Mouse (Mus musculus) layer of hippocampus, postnatal 36 days (tissue): ENCODE results near the gene Cadm1. TPM values are rescaled to one million over a fixed set of nuclear protein-coding genes. Genes with fewer than 3 reads are reported as not detected.

Experiments
- DNase-seq, 2 experiments: peaks; one replicate each; pipeline ENCODE4 v3.0.0; 2022
- total RNA-seq, 2 experiments: library from RNA; stranded (reverse); gene quantifications; 2 replicates each; pipeline ENCODE4 v1.2.3; 2021

Gene Cadm1
- 100 to 1,000 TPM; 232 to 234 TPM for total RNA-seq

DNA sequence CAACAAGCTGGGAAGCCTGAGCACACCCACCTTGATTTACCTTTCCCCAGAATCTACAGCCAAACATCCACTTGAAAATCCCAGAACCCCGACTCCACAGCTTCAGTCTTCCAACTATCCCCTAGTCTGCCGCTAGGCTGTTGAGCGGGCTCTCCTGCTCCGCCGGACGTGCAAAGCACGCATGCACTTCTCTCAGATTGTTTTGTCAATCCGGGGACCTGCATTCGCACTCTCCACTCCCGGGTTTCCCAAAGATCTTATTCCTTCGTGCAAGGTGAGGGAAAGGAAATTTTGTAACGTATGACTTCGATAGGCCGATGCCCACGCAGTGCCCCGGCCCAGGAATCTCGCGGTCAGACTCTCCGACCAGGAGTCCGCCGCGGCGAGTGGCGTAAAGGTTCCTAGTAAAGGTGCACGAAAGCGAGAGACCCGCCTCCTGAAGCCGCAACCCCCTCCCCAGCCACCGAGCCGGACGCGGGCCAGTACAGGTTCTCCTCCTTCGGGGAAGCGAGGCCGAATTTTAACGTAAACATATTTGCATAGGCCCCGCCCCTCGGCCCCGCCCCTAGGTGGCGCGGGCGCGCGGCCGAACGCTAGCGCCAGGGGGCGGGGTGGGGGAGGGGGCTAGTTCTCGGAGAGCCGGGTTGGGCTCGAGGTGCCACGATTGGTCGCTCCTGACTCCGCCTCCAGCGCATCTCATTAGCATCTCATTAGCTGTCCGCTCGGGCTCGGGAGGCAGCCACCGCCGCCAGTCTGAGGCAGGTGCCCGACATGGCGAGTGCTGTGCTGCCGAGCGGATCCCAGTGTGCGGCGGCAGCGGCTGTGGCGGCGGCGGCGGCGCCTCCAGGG, at the start of gene Cadm1:
Cadm1 (plus strand) TSS at position 572 of the 849 bp plus-strand sequence.
- DNase-seq, result peak; percentile 95 to 96

GRCm38 (mm10) chr9:47484506-47484905, 45.5 kb upstream of the Cadm1 start:
- no peak for DNase-seq

- DNase-seq, result no peak
Observed at GRCm38 (mm10) chr9:47485186-47485585, 44.8 kb upstream of the Cadm1 start.

DNA sequence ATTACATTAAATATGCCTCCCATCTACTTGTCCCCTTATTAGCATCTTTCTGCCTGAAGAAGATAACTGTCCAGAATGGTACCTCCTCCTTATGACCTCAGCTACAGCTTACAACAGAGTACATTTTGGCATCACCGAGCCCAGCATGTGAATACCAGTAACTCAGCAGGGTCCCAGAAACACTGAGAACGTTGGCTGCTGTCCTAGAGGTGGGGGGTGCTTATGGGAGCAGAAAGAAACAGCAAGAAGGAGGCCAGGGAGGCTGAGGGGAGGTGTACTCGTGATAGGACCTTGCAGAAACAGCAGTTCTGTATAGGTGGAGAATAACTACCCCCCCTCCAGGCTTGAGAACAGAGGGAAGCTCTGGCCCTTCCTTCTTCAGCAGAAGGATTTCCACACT, 30.2 kb upstream of the Cadm1 start:
- DNase-seq, result no peak

- DNase-seq, result no peak
Observed at GRCm38 (mm10) chr9:47505956-47506355, 24.0 kb upstream of the Cadm1 start.

DNA sequence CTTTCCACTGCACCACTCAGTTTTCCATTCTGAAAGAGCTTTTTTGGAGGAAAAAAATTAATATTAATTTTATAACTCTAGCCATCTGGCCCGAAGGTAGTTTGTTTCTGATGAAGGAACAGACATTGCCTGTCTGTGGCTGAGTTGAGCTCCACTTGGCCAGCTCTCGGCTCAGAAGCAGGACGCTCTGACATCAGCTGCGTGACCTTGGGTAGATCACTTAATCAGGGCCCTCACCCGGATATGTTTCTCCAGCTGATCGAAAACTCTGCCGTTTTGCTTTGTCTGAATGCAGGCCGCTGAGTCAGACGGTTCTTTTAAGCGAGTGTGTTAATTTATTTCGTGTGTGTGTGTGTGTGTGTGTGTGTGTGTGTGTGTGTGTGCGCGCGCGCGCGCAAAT, 23.1 kb upstream of the Cadm1 start:
- DNase-seq, result no peak

DNA sequence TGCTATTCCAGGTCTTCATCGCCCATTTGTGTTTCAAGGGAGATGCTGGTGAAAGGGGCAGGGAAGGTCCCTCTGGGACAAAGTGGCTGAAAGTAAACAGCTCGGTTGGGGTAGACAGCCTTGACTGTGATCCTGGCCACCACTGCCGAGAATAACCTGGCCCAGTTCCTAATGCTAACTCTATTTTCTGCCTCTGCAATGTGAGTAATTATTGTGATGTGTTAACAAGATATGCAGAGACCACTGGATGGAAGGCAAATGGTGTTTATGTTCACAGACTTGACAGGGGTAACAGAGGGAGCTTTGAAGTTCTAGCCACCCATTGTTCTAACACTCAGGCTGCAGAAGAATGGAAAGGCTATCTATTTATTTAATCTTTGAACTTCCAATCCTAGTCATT, 21.9 kb upstream of the Cadm1 start:
- DNase-seq, result no peak

- DNase-seq, result no peak
Observed at GRCm38 (mm10) chr9:47512521-47512920, 17.5 kb upstream of the Cadm1 start.

DNA sequence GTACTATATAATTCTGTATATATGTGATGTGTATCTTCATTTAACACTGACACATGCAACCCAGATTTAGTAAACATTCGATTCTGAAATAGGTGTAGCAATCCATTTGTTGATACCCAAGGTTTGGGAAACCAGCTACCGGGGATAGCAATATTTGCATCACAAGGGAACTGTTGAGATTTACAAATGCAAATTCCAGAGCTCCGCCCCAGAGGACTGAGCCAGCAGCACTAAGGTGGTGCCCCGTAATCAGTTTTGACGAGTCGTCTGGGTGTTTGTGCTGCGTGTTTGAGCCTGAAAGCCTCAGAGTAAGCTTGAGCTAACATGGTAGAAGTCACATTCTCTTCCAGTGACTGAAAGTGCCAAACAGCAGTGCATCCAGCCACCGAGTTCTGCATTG, 15.7 kb upstream of the Cadm1 start:
- no peak for DNase-seq

DNA sequence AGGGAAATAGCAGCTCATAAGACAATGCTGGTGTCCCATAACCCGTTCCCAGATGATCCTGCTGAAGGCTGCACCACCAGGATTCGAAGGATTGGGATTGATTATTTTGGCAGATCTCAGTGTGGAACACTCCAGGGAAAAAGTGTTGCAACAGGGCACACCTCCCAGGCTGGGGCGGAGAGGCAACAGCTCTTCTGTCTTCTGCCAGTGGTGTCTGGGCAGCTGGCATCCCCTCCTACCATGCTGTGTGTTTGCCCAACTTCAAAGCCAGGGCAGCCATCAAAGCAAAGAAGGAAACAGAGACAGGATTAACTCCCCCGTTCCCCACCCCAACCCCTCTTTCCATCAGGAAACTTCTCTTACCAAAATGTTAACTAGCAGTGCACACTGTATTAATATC, 13.7 kb upstream of the Cadm1 start:
- no peak for DNase-seq

GRCm38 (mm10) chr9:47527290-47527689, 2.7 kb upstream of the Cadm1 start:
- DNase-seq, result no peak

DNA sequence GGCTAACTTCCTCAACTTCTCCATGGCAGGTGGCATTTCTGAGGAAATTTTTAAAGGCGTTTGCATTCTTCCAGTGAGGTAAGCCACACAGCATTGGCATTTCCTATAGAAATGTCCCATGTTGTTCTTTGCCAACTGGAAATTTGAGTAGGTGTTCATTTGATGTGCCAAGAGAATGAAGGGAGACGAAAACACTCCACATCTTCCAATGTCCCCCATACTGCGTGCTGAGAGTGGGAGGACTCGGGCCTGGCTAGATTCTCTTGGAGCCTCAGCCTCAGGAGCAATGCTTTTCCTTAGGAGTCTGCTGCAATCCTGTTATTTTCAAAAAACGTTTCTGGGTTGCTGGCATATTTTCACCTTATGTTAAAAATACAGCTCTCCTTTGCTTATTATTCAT, 2.2 kb upstream of the Cadm1 start:
- no peak for DNase-seq

DNA sequence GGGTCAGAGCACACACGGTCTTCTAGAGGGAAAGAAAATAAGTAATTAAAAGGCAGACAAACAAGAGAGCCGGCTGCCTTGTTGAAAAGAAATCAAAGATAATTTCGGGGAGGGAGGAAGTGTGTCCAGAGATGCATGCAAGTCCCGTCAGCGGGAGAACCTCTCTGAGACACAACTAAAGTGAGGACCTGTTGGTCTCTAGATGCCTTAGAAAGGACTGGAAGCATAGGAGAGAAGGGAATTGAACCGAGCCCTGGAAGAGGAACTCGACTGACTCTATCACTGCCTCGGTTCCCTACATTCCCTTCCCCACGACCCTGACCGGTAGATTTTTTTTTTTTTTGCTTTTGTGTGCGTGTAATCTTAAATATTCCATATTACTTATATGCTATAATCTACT, 791 bp upstream of the Cadm1 start:
- no peak for DNase-seq

DNA sequence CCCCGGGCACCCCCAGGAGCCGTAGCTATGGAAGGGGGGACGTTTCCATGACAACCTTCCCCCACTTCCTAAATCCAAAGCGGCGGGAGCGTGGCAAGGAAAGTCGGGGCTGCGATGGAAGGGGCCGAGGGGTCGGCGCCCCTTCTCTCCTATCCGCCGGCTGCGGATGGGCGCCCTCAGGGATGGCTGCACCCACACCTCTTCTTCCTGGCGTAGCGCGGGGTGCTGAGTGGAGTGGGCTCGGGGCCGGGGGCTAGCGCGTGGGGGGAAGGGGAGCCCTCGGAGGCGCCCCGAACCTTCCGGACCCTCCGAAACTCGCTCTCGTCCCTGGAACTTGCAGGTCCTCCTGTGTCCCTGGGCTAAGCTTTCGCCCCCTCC, 560 bp downstream of the Cadm1 start:
- no peak for DNase-seq

DNA sequence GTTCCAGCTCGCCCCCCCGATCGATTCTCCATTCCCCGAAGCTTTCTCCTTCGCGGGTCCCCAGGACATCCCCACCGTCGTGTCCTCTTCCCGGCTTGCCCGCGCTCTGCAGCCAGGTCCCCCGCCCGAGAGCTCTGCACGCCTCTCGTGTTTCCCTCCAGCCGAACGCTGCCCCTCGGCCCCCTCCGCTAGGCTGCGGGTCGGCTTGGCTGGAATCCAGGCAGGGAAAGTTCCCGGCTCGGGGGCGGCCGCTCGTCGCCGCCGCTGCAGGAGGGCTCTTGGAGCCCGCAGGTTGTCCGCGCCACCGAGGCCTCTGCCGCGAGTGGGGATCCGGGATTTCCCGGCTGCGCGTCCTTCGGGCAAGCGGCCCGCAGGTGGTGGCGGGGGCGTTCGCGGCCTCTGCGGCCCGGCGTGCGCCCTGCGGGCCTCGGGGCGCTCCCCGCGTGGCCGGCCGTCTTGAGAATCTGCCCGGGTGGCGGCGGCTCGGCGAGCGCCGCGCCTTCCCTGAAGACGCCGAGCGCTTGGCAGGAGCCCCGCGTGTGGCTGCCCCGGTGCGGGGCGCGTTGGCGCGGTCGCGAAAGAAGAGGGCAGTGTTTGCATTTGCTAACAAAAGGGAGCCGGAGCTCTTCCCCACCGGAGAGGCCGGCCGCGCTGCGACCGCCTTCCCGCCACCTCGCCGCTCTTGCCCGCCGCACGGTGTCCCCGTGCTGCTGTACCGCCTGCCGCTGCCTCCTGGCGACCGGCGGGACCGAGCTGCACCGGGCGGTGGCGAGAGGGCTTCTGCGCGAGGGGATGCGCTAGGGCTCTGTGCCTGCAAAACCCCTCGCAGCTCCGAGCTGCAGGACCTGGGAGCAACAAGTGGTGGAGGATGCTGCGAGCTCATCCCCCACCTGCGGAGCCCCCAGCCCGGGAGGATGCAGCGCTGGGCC, 1.2 kb downstream of the Cadm1 start:
- DNase-seq, result peak; percentile 69 to 75

DNA sequence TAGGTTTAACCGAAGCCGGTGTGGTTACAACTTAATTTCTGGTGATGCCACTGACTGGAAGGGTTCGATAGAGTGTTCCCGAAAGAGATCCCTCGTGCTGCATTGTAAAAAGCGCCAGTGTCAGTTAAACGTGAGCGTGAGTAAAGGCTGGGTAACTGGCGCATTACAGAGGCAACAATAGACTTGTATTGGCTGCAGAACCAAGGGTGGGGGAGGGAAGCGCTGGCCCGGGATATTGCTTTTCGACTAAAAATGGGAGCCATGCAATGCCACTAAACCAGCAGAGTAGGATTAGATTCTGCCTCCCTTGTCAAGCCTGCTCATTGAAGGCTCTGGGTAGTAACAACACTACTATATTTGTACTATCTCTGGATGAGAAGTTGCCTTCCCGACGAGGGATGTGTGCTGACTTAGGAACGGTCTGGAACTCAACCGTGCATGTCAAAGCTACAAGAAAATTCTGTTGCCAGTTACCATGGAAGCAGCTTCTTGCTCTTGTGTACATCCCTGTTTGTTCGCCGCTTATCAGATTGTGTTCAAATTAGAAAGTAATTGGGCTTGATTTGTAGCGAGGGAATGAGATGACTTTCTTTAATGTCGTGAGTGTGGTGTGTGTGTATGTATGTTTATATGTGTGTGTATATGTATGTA, 2.4 kb downstream of the Cadm1 start:
- DNase-seq, result no peak

DNA sequence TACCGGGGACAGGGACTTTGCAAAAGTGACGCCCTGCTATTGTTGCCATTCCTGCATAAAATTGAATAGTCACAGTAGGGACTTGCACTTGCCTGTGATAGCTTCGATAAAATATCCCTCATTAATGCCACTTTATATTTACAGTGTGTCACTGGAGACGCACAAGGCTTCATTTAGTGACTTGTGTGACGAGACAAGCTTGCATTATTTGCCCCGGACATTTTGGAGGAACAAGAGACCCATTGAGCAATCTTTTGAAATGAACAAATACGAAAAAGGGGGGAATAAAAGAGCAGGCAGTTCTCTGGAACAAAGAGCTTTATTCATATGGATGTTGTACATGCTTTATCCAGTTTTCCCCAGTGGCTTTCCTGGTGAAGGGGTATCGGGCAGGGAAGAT, 3.5 kb downstream of the Cadm1 start:
- DNase-seq, result no peak

DNA sequence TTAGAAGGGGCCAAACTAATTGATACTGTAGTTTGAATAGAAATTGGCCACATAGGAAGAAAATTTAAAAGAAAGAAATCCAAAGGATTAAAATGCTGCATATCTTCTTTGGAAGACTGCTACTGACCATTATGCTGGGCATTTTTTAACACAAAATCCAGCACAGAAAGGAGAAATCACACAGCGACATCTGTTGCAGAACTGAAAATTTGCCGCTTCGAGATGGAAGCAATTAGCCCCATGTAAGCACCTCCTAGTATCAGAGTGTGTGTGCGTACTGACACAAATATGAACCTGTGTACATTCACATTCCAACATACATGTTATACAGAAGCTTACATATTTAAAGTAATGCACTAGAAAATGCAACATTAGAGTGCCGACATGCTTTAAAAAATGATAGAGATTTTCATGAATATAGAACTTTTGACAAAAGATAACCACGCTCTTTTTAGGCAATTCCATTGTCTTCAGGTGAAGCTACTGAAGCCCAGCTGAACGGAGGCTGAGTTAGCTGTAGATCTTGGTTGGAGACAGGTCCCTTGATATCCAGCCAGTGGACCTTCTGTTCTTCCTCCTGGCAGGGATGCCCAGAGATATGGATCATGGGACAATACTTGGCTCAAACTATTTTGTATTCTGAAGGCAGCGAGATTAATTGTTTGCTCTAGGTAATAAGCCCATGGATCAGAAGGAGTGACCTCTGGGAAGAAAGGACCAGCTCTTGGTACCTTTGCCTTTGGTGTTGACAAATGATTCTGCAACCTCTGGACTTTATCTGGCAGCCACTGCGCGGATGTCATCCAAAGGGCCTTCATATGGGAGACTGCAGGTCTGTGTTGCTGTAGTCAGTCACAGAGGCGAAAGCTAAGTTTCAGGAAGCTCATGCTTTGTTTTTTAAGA, 4.9 kb downstream of the Cadm1 start:
- no peak for DNase-seq

DNA sequence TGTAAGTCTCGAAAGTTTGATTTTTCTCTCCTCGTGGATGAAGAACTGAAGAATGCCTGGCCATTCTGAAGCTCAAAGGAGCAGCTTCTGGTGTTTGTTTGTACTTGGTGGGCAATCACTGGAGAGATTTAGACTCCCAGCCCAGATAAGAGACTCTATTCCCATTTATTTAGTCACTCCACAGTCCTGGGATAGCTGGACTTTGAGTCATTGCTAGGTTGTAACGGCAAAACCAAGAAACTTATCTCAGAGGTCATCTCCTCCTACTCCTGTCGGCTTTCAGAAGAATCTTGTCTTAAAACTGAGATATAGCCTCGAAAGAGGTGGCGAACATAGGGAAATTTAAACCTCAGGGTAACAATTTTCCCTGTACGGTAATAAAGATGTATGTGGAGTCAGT, 15.3 kb downstream of the Cadm1 start:
- no peak for DNase-seq

DNA sequence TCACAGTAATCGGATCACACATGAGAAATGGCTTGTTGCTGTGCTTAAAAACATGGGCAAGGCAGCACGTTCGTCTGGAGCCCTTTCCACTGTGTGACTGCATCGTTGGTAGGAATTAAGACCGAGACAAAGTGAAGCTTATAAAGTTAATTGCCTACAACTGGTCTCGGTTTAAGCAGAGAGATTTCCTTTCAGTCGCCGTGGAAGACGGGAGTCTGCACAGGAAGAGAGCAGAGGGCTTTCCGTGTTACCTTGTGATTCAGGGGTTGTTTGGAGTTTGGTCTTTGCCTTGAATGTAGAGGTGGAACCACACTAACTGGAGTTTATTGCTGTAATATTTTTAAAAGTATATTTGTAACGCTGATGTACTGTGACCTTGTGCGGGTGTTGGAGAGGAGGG, 15.7 kb downstream of the Cadm1 start:
- DNase-seq, result no peak

DNA sequence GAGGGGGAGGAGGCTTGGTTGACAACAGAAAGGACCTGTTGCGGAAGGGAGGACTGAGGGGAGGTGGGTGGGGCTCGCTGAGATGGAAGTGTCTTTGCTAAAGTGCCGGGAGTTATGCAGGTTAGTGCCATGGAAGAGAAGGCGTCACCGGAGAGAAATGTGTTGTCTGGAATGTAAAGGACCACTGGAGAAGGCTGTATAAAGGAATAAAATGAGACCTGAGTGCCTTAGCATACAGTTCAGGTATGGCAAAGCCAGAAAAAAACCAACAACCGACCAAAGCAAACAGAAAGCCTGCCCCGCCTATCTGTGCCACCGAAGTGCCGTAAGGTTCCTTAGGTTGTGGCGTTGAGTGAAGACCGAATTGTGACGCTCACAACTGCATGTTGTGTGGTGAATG, 18.4 kb downstream of the Cadm1 start:
- DNase-seq, result no peak

GRCm38 (mm10) chr9:47548916-47549315, 18.9 kb downstream of the Cadm1 start:
- DNase-seq, result no peak
